ENCODE assay signal across 25 mouse cellular contexts in the genomic region with DNA sequence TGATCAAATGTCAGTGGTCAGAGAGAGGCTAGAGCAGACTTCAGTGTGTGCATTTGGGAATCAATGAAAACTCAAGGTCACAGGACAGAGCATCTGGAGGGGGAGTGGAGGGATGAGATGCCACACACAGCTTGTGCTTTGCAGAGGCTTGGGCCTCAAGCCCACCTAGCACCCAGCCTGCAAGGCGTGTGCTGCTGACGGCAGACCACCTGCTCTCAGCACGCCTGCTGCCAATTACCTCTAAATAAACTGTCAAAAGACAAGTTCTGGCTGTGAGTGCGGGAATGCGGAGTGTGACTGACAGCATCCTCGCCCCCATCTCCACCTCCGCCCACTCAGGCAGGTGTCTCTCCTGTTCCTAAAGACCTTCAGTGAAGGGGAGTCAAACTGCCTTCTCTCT.
DNase-seq lines count a peak whose midpoint lies in the region; ATAC-seq and TF ChIP-seq lines count a peak whose summit lies in the region.
"Had no signal": no experiment of that assay in that cellular context is flagged by ENCODE, and none has a peak within 500 bp of the region (broad histone marks: within the 10 kb centered on the region; RNA-seq: fewer than 3 reads in every experiment).

No protein-coding gene starts in this region.

- no peak for TF ChIP-seq CTCF in ES-Bruce4 (IDR thresholded peaks at IDR 0.05; ENCODE audit: low read depth, low read length)
- TF ChIP-seq CTCF in layer of hippocampus, adult 2 months (conservative IDR thresholded peaks at IDR 0.05): no peak

- peak; percentile 80 for TF ChIP-seq EP300 in ES-Bruce4 (IDR thresholded peaks at IDR 0.05; ENCODE audit: insufficient read depth, low read depth, low read length)

- 0 out of 2 replicates have a peak overlapping the region, but pooled peaks have one; percentile 3 for H3K27ac ChIP-seq in forebrain, embryonic 15.5 days (replicated peaks)
- H3K27ac ChIP-seq in forebrain, embryonic 12.5 days: no peak overlapping the region
- no peak overlapping the region for H3K27ac ChIP-seq in ES-Bruce4 (ENCODE audit: insufficient read depth, low read length)
- H3K27ac ChIP-seq in layer of hippocampus, adult 2 months: peak overlapping the region; percentile 70; the same call in 1 of the 2 replicates
- H3K27ac ChIP-seq in midbrain, embryonic 10.5 days (replicated peaks): no peak overlapping the region
- H3K27ac ChIP-seq: embryonic facial prominence, embryonic 13.5 days; heart, embryonic 10.5 days; hindbrain, embryonic 15.5 days; kidney, postnatal 0 days; limb, embryonic 15.5 days; liver, embryonic 14.5 days; midbrain, embryonic 13.5 days; stomach, embryonic 15.5 days had no signal

- peaks cover 12% of the 10 kb centered on the region; the same call in 1 of the 2 replicates for H3K4me1 ChIP-seq in forebrain, embryonic 15.5 days
- H3K4me1 ChIP-seq in forebrain, embryonic 12.5 days: 0 out of 2 replicates have a peak, but pooled peaks cover 5% of the 10 kb centered on the region
- peaks cover 4% of the 10 kb centered on the region for H3K4me1 ChIP-seq in ES-Bruce4 (ENCODE audit: control insufficient read depth, insufficient read depth, low read length)
- H3K4me1 ChIP-seq in midbrain, embryonic 10.5 days: peaks cover 13% of the 10 kb centered on the region
- H3K4me1 ChIP-seq: hindbrain, embryonic 15.5 days; limb, embryonic 15.5 days; stomach, embryonic 15.5 days had no signal

- H3K36me3 ChIP-seq in forebrain, embryonic 15.5 days: no peaks in the 10 kb centered on the region
- peaks cover 5% of the 10 kb centered on the region; the same call in 1 of the 2 replicates for H3K36me3 ChIP-seq in forebrain, embryonic 12.5 days (replicated peaks)
- no peaks in the 10 kb centered on the region for H3K36me3 ChIP-seq in ES-Bruce4 (ENCODE audit: control insufficient read depth, insufficient read depth, low read length, poor library complexity, severe bottlenecking)
- peaks cover 55% of the 10 kb centered on the region for H3K36me3 ChIP-seq in midbrain, embryonic 10.5 days
- H3K36me3 ChIP-seq: embryonic facial prominence, embryonic 13.5 days; heart, embryonic 10.5 days; hindbrain, embryonic 15.5 days; limb, embryonic 15.5 days; stomach, embryonic 15.5 days had no signal

- no peak for TF ChIP-seq POLR2A in ES-Bruce4 (IDR thresholded peaks at IDR 0.05; ENCODE audit: insufficient read depth, low read length)

- WGBS in forebrain, embryonic 15.5 days: 26% methylated on average over 7 of the region's 7 CpGs
- WGBS in forebrain, embryonic 12.5 days: 56% methylated on average over 7 of the region's 7 CpGs
- 78% methylated on average over 7 of the region's 7 CpGs for WGBS in midbrain, embryonic 10.5 days

- ATAC-seq in forebrain, embryonic 15.5 days (replicated peaks): peak; percentile 79; the same call in 1 of the 2 replicates
- no peak for ATAC-seq in forebrain, embryonic 12.5 days (ENCODE audit: low FRiP score)
- ATAC-seq: midbrain, embryonic 13.5 days had no signal

- H3K4me3 ChIP-seq in forebrain, embryonic 15.5 days: no peak overlapping the region
- H3K4me3 ChIP-seq in forebrain, embryonic 12.5 days (replicated peaks): no peak overlapping the region
- H3K4me3 ChIP-seq in ES-Bruce4 (ENCODE audit: low read depth, low read length): no peak overlapping the region
- H3K4me3 ChIP-seq in layer of hippocampus, adult 2 months: no peak overlapping the region
- H3K4me3 ChIP-seq in midbrain, embryonic 10.5 days: no peak overlapping the region
- H3K4me3 ChIP-seq: embryonic facial prominence, embryonic 13.5 days; erythroblast, embryonic 14.5 days; heart, embryonic 10.5 days; hindbrain, embryonic 15.5 days; limb, embryonic 15.5 days; midbrain, embryonic 13.5 days; stomach, embryonic 15.5 days had no signal

- peak; percentile 21 for DNase-seq in ZHBTc4 (ENCODE audit: low read depth, low spot score)
- peak in 1 of 2 experiments; percentile 35 for DNase-seq in layer of hippocampus, adult 2 months (ENCODE audit: low spot score in 2 of 2)
- DNase-seq in ovary, postnatal 14 days (ENCODE audit: low spot score): no peak
- no peak for DNase-seq in midbrain, embryonic 10.5 days (ENCODE audit: low spot score)
- DNase-seq: adrenal gland, postnatal 25 days; cerebellum, adult 11 months; cerebellum, adult 9-11 months; gastrocnemius, postnatal 10 days; kidney, adult 2 months; left cerebral cortex, postnatal 4 days; lung, embryonic 14.5 days; right cerebral cortex, postnatal 4 days; thymus, adult 18-20 months had no signal

- no peak overlapping the region for H3K9ac ChIP-seq in forebrain, embryonic 15.5 days (replicated peaks)
- H3K9ac ChIP-seq in forebrain, embryonic 12.5 days: no peak overlapping the region
- H3K9ac ChIP-seq in ES-Bruce4 (ENCODE audit: low read depth, poor library complexity, severe bottlenecking): no peak overlapping the region
- H3K9ac ChIP-seq: embryonic facial prominence, embryonic 13.5 days; hindbrain, embryonic 15.5 days; limb, embryonic 15.5 days; liver, embryonic 14.5 days; lung, embryonic 14.5 days; midbrain, embryonic 13.5 days; stomach, embryonic 15.5 days had no signal

- H3K27me3 ChIP-seq in forebrain, embryonic 15.5 days: no peaks in the 10 kb centered on the region
- H3K27me3 ChIP-seq in forebrain, embryonic 12.5 days: no peaks in the 10 kb centered on the region
- H3K27me3 ChIP-seq in ES-Bruce4 (ENCODE audit: control insufficient read depth, insufficient read depth, low read length, poor library complexity, severe bottlenecking): no peaks in the 10 kb centered on the region
- no peaks in the 10 kb centered on the region for H3K27me3 ChIP-seq in midbrain, embryonic 10.5 days (ENCODE audit: low read depth, poor library complexity, severe bottlenecking)
- H3K27me3 ChIP-seq: hindbrain, embryonic 15.5 days; limb, embryonic 15.5 days; midbrain, embryonic 13.5 days; stomach, embryonic 15.5 days had no signal

- H3K9me3 ChIP-seq in forebrain, embryonic 15.5 days: no peaks in the 10 kb centered on the region
- H3K9me3 ChIP-seq in forebrain, embryonic 12.5 days: no peaks in the 10 kb centered on the region
- H3K9me3 ChIP-seq in ES-Bruce4 (replicated peaks; ENCODE audit: control insufficient read depth, insufficient read depth, low read length, poor library complexity, severe bottlenecking): no peaks in the 10 kb centered on the region
- H3K9me3 ChIP-seq in midbrain, embryonic 10.5 days (replicated peaks): no peaks in the 10 kb centered on the region
- H3K9me3 ChIP-seq: embryonic facial prominence, embryonic 13.5 days; heart, embryonic 10.5 days; hindbrain, embryonic 15.5 days; limb, embryonic 15.5 days; midbrain, embryonic 13.5 days; stomach, embryonic 15.5 days had no signal

- no peak overlapping the region for H3K4me2 ChIP-seq in forebrain, embryonic 15.5 days (replicated peaks)
- no peak overlapping the region for H3K4me2 ChIP-seq in forebrain, embryonic 12.5 days
- H3K4me2 ChIP-seq: embryonic facial prominence, embryonic 13.5 days; hindbrain, embryonic 15.5 days; limb, embryonic 15.5 days; lung, embryonic 14.5 days; midbrain, embryonic 13.5 days; stomach, embryonic 15.5 days had no signal

Comparison
In these comparisons a context has a peak if more than half of its experiments do, and no peak if none do; other contexts are left out.
1. H3K27ac ChIP-seq: peak in forebrain, embryonic 15.5 days (single experiment) and layer of hippocampus, adult 2 months (single experiment); none in forebrain, embryonic 12.5 days (single experiment), ES-Bruce4 (single experiment) and midbrain, embryonic 10.5 days (single experiment).